Mouse (Mus musculus) heart, embryonic 15.5 days (tissue): ENCODE data around the gene Camkmt. TPM values are rescaled to one million over a fixed set of nuclear protein-coding genes. Genes with fewer than 3 reads are reported as not detected.
A peak's percentile ranks its signal among the peaks of the same experiment; 100 is the strongest.

Experiments used
- ATAC-seq: fragments of 200-750 bp; cut with Nextera tagmentation; replicated peaks from 2 replicates; pipeline ENCODE4 v1.8.0; 2017; ENCODE audit warnings: low read depth, moderate TSS enrichment; ENCODE audit not compliant: insufficient number of reproducible peaks, insufficient read depth, low FRiP score
- H3K27ac ChIP-seq: fragments of 300-500 bp; sonication (generic); 2 replicates; pipeline ENCODE4 v1.5.1; 2015; ENCODE audit warnings: mild to moderate bottlenecking, inconsistent platforms
- H3K27me3 ChIP-seq: fragments of 300-500 bp; sonication (generic); 2 replicates; pipeline ENCODE4 v1.6.1; 2015; ENCODE audit warnings: inconsistent platforms
- H3K36me3 ChIP-seq: fragments of 300-500 bp; sonication (generic); 2 replicates; pipeline ENCODE4 v1.6.1; 2015; ENCODE audit warnings: mild to moderate bottlenecking, inconsistent platforms
- H3K4me1 ChIP-seq: fragments of 300-500 bp; sonication (generic); replicated peaks from 2 replicates; pipeline ENCODE4 v1.6.1; 2015; ENCODE audit warnings: inconsistent platforms
- H3K4me2 ChIP-seq: fragments of 300-500 bp; sonication (generic); 2 replicates; pipeline ENCODE4 v1.6.1; 2015; ENCODE audit warnings: inconsistent platforms, mild to moderate bottlenecking, moderate library complexity
- H3K4me3 ChIP-seq: fragments of 300-500 bp; sonication (generic); 2 replicates; pipeline ENCODE4 v1.5.1; 2015; ENCODE audit warnings: mild to moderate bottlenecking, inconsistent platforms
- H3K9ac ChIP-seq: fragments of 300-500 bp; sonication (generic); 2 replicates; pipeline ENCODE4 v1.6.1; 2015; ENCODE audit warnings: mild to moderate bottlenecking, inconsistent platforms
- H3K9me3 ChIP-seq: fragments of 300-500 bp; sonication (generic); replicated peaks from 2 replicates; pipeline ENCODE4 v1.6.1; 2016; ENCODE audit warnings: inconsistent platforms
- WGBS: fragments of 180-500 bp; shearing (Covaris S2); methylation state at CpG from one replicate; pipeline ENCODE4 v1.1.7; 2015; ENCODE audit warnings: mixed read lengths; 5-methylcytosine and 5-hydroxymethylcytosine counted together
- polyA plus RNA-seq: library from polyadenylated mRNA; unstranded; fragments of >200 nt; fragmentation: Nextera tagmentation; extraction: Ambion mirVana; gene quantifications from 2 replicates; pipeline ENCODE4 v1.2.1, GENCODE M21; 2015

Camkmt gene
- polyA plus RNA-seq: 5.0 and 7.0 TPM in 2 replicates

DNA sequence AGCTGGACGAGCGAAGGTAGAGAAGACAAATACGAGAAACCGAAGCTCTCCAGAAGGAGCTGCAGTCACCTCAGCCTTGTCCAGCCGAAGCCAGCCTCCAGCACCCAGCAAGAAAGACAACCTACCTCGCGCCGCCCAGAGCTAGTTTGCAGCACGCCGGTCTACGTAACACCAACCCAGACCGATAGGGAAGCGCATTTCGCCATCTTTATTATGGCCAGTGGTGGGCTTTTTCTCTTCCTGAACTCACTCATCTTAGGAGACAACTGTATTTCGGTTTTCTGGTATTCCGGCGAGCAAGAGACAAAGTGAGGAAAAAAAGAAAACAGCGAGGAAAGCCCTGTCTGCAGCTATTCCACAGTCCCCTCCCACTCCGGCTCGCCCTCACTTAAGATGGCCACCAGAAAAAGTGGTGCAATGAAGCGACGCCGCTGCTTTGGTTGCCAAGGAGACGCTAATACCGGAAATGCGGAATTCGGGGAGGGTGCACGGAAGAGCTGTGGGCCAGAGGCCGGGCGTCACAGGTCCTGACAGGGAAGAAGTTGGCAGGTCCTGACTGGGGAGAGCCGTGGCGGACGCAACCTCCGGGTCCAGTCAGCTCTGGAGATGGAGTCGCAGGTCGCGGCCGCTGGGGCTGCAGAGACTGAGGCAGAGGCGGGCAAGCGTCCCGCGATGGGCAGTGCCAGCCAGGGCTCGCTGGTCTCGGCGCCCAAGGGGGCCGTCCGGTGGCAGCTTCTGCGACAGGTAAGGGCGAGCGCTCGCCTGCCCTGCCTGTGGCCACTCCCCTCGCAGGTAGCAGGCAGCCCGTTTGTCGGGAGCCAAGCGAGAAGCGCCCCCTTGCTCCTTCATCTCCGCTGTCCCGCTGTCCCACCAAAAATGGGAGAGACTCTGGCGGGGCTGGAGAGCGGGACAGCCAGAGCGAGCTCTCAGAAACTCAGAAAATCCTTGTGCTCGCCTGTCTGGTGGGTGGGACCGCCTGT is at the start of gene Camkmt, which contains the start of gene Prepl:
Gene Camkmt (plus strand): TSS at position 433 of the 980 bp plus-strand sequence.
Gene Prepl (minus strand): TSS at position 122 of the 980 bp plus-strand sequence.
- H3K9me3 ChIP-seq: no peaks in the 10 kb centered on the region
- peaks cover 33% of the 10 kb centered on the region for H3K4me1 ChIP-seq
- ATAC-seq: peak; percentile 97
- H3K27me3 ChIP-seq: no peaks in the 10 kb centered on the region
- H3K36me3 ChIP-seq: no peaks in the 10 kb centered on the region
- peak within 1 kb of the TSS; percentile 90 for H3K4me2 ChIP-seq
- H3K27ac ChIP-seq: peak within 1 kb of the TSS; percentile 83
- WGBS: under 1% methylated on average over 63 of the region's 63 CpGs
- H3K9ac ChIP-seq: peak within 1 kb of the TSS; percentile 79
- peak within 1 kb of the TSS; percentile 92 for H3K4me3 ChIP-seq

- Histone ChIP-seq H3K27ac (no peak overlapping the region), H3K36me3 (no peaks in the 10 kb centered on the region), H3K4me2 (no peak overlapping the region), H3K4me1 (no peaks in the 10 kb centered on the region), H3K9me3 (no peaks in the 10 kb centered on the region), H3K9ac (no peak overlapping the region), H3K4me3 (no peak overlapping the region), H3K27me3 (no peaks in the 10 kb centered on the region)
- WGBS: 57% methylated on average over 7 of the region's 7 CpGs
- no peak for ATAC-seq
Observed at GRCm38 (mm10) chr17:85040913-85041312, 49.4 kb upstream of the Camkmt start.

GRCm38 (mm10) chr17:85042419-85042818 is 47.9 kb upstream of the Camkmt start:
- WGBS: 75% methylated on average over 6 of the region's 6 CpGs
- Histone ChIP-seq H3K4me3 (no peak overlapping the region), H3K36me3 (no peaks in the 10 kb centered on the region), H3K4me1 (no peaks in the 10 kb centered on the region), H3K9me3 (no peaks in the 10 kb centered on the region), H3K27me3 (no peaks in the 10 kb centered on the region), H3K9ac (no peak overlapping the region), H3K4me2 (no peak overlapping the region), H3K27ac (no peak overlapping the region)
- no peak for ATAC-seq

DNA sequence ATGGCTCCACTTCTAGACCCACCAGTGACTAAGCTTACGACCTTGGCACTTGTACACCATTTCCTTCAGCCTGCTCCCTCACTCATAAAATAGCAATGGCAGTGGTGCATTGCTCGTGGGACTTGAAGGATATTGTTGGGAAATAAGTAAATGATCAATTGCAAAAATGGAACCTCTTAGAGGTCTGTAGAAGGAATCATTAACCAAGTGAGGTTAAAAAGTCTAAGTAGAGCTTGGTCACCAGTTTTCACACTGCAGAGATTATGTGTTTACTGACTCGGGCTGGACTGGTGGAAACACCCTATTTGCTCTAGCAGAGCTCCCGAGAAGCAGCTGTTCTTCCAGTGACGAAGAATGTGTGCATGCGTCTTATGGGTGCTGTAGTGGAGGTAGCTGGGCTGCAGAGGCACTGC is 46.9 kb upstream of the Camkmt start:
- ATAC-seq: no peak
- Histone ChIP-seq H3K9me3 (no peaks in the 10 kb centered on the region), H3K4me3 (no peak overlapping the region), H3K9ac (no peak overlapping the region), H3K4me1 (no peaks in the 10 kb centered on the region), H3K4me2 (no peak overlapping the region), H3K36me3 (no peaks in the 10 kb centered on the region), H3K27me3 (no peaks in the 10 kb centered on the region), H3K27ac (no peak overlapping the region)
- 81% methylated on average over 6 of the region's 6 CpGs for WGBS

- no peak overlapping the region for H3K9ac ChIP-seq
- no peak overlapping the region for H3K27ac ChIP-seq
- H3K4me3 ChIP-seq: no peak overlapping the region
- no peaks in the 10 kb centered on the region for H3K9me3 ChIP-seq
- no peaks in the 10 kb centered on the region for H3K4me1 ChIP-seq
- no peak overlapping the region for H3K4me2 ChIP-seq
- no peaks in the 10 kb centered on the region for H3K36me3 ChIP-seq
- 88% methylated on average over 5 of the region's 5 CpGs for WGBS
- H3K27me3 ChIP-seq: no peaks in the 10 kb centered on the region
- ATAC-seq: no peak
Observed at GRCm38 (mm10) chr17:85044466-85044865, 45.9 kb upstream of the Camkmt start.

GRCm38 (mm10) chr17:85045160-85045559 is 45.2 kb upstream of the Camkmt start:
- ATAC-seq: no peak
- Histone ChIP-seq H3K4me2 (no peak overlapping the region), H3K4me1 (no peaks in the 10 kb centered on the region), H3K27ac (no peak overlapping the region), H3K9ac (no peak overlapping the region), H3K27me3 (no peaks in the 10 kb centered on the region), H3K9me3 (no peaks in the 10 kb centered on the region), H3K4me3 (no peak overlapping the region), H3K36me3 (no peaks in the 10 kb centered on the region)
- WGBS: 80% methylated on average over 12 of the region's 12 CpGs

GRCm38 (mm10) chr17:85048379-85048778 is 42.0 kb upstream of the Camkmt start:
- Histone ChIP-seq H3K4me1 (peaks cover 6% of the 10 kb centered on the region), H3K9ac (no peak overlapping the region), H3K4me3 (no peak overlapping the region), H3K27me3 (no peaks in the 10 kb centered on the region), H3K27ac (no peak overlapping the region), H3K9me3 (no peaks in the 10 kb centered on the region), H3K36me3 (no peaks in the 10 kb centered on the region), H3K4me2 (no peak overlapping the region)
- no peak for ATAC-seq
- 84% methylated on average over 5 of the region's 5 CpGs for WGBS

DNA sequence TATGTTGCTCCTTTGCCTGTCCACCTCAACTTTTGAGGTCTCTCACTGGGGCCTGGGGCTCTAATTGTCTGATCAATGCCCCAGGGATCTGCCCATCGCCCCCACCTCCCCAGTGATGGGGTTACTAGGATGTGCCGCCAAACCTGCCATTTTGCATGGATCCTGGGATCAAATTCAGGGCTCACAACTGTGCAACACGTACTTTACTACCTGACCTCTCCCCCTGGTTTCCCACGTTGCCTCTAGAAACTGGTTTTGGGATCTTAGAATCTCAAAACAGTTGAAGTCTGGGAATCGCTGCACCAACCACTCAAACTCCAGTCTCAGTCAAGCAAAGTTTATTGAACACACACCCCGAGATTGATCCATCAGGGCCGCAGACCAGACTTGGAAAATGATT is 32.1 kb upstream of the Camkmt start:
- Histone ChIP-seq H3K4me3 (no peak overlapping the region), H3K36me3 (peaks cover 4% of the 10 kb centered on the region; the same call in 1 of the 2 replicates), H3K27ac (no peak overlapping the region), H3K27me3 (no peaks in the 10 kb centered on the region), H3K4me1 (no peaks in the 10 kb centered on the region), H3K9me3 (no peaks in the 10 kb centered on the region), H3K9ac (no peak overlapping the region), H3K4me2 (no peak overlapping the region)
- WGBS: 85% methylated on average over 7 of the region's 7 CpGs
- ATAC-seq: no peak

- Histone ChIP-seq H3K36me3 (peaks cover 11% of the 10 kb centered on the region; the same call in 1 of the 2 replicates), H3K27ac (no peak overlapping the region), H3K9ac (no peak overlapping the region), H3K4me3 (no peak overlapping the region), H3K9me3 (no peaks in the 10 kb centered on the region), H3K4me2 (no peak overlapping the region), H3K4me1 (no peaks in the 10 kb centered on the region), H3K27me3 (no peaks in the 10 kb centered on the region)
- ATAC-seq: no peak
- WGBS: 90% methylated on average over 6 of the region's 6 CpGs
Observed at GRCm38 (mm10) chr17:85059136-85059535, 31.2 kb upstream of the Camkmt start.

DNA sequence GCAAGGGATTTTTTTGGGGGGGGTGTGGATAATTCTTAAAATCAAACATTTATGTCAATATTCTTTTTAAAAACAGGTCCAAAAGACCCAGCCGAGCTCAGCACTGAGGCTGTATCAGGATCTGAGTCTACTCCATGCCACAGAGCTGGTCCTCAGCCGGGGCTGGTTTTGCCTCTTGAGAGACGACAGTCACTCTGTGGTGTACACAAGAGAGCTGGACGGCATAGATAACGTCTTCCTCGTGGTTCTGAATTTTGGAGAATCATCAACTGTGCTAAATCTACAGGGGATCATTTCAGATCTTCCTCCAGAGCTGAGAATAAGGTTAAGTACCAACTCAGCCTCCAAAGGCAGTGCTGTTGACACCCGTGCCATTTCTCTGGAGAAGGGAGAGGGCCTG is 26.8 kb upstream of the Camkmt start:
- no peak for ATAC-seq
- H3K27me3 ChIP-seq: no peaks in the 10 kb centered on the region
- H3K4me1 ChIP-seq: no peaks in the 10 kb centered on the region
- no peak overlapping the region for H3K9ac ChIP-seq
- H3K4me3 ChIP-seq: no peak overlapping the region
- H3K36me3 ChIP-seq: peaks cover 45% of the 10 kb centered on the region
- no peak overlapping the region for H3K27ac ChIP-seq
- WGBS: 83% methylated on average over 7 of the region's 7 CpGs
- H3K9me3 ChIP-seq: no peaks in the 10 kb centered on the region
- H3K4me2 ChIP-seq: no peak overlapping the region

DNA sequence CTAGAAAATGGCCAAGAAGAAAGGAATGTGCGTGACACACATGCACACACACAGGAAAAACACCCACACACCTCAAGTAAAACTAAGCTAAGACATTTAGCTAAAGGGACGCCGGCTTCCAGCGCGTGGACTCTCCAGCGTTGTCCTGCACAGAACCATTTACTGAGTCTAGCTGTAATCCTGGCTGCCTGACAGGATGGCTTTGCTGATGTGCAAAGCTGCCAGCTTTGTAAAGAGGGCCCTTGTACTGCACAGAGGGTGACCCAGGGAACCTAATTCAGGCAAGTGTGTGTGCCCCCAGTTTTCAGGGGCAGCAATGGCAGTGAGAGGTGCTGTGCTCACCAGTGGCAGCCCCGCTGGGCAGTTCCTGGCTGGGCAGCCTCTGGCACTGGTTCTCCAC is 23.0 kb upstream of the Camkmt start:
- WGBS: 93% methylated on average over 7 of the region's 7 CpGs
- Histone ChIP-seq H3K36me3 (peaks cover 55% of the 10 kb centered on the region), H3K4me3 (no peak overlapping the region), H3K4me1 (peaks cover 3% of the 10 kb centered on the region; the same call in 1 of the 2 replicates), H3K9me3 (no peaks in the 10 kb centered on the region), H3K27ac (no peak overlapping the region), H3K4me2 (no peak overlapping the region), H3K27me3 (no peaks in the 10 kb centered on the region), H3K9ac (no peak overlapping the region)
- ATAC-seq: no peak
